Mouse (Mus musculus) liver, adult 2 months (tissue): Measurements from ENCODE around the gene Rars.

Experiments used
- CTCF ChIP-seq: fragments of 200-500 bp; IDR thresholded peaks from 2 replicates; pipeline ENCODE4 v1.5.1; 2011; ENCODE audit warnings: low read depth, low read length, control low read depth
- POLR2A ChIP-seq: fragments of 200-500 bp; IDR thresholded peaks from 2 replicates; pipeline ENCODE4 v1.6.1; 2011; ENCODE audit warnings: low read length, control low read depth; ENCODE audit not compliant: insufficient read depth; ENCODE audit errors: extremely low read depth

DNA sequence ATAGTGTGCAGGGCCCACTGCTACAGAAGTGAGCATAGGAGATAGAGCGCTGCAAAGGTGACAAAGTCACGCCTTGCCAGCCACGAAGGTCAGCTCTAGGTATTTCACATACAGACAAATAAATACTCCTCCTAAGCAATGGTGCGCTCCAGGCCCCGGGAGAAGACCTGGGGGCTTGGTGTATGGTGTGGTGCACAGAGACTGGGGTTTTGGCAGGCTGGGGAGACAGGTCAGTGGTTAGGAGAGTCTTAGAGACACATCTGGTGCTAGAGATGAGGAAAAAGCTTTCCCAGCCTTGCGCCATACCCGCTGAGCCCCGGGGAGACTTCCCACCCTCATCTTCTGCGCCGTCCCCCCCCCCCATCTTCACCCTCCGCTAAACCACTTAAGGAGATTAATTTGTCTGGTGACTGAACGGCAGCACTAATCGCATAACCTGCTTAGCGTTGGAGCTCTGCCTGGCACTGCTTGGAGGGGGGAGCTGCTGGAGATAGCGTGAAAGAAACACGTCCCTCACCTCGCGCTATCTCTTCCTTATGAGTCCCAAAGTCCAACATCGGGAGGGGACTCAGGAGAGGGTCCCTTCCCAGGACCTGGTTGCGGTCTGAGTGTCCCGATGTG is 39.4 kb upstream of the Rars start:
- no peak for TF ChIP-seq CTCF
- TF ChIP-seq POLR2A: no peak
